Comparison of ENCODE assay signal across 8 mouse cellular contexts in the genomic region with DNA sequence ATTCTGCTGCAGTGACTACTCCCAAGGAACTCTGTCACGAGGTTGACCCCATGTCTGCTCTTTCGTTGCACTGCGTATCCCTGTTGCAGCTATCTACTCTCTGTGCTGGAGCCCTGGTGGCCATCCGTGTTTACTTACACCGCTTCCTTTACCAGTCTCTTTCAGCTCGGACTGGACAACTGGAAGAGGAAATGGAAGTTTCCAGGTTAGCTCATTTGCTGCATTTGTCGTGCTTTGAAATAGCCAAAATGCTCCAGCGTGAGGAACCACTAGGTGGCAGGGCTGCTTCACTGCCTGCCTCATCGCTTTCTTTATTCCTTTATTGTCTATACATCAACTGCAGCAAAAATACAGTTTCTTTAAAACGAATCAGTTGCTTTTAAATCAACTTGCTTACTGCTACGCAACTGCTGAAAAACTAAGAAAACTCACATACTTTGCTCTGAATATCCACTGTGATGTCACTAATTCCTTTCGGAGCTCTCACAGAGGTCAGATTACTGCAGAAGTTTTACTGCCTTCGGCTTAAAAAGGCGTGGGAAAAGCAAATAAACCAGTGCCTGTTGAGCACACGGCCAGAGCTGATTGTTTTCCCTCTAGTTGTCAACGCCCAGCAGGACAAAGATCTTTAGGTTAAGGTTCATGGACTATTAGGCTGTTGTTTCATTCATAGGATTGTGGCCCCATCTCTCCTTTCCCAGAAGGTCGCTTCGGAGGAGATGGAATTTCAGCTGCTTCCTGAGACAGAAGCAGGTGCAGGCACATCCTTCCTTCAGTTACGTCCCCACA. TPM values are rescaled to one million over a fixed set of nuclear protein-coding genes. Genes with fewer than 3 reads are reported as not detected.
DNase-seq lines count a peak whose midpoint lies in the region; ATAC-seq and TF ChIP-seq lines count a peak whose summit lies in the region.

No protein-coding gene starts in this region.

- 13% methylated on average over 19 of the region's 19 CpGs for WGBS in forebrain, embryonic 11.5 days
- WGBS in heart, postnatal 0 days, result 8% methylated on average over 19 of the region's 19 CpGs
- WGBS in liver, embryonic 16.5 days (ENCODE audit: insufficient replicate concordance), result 14% methylated on average over 19 of the region's 19 CpGs
- 8% methylated on average over 19 of the region's 19 CpGs for WGBS in neural tube, embryonic 12.5 days

- no peaks in the 10 kb centered on the region for H3K36me3 ChIP-seq in E14TG2a.4 (ENCODE audit: insufficient read depth, low read length)
- no peaks in the 10 kb centered on the region for H3K36me3 ChIP-seq in forebrain, embryonic 11.5 days (ENCODE audit: control insufficient read depth, insufficient read depth, low read length)
- H3K36me3 ChIP-seq in heart, postnatal 0 days (replicated peaks; ENCODE audit: control insufficient read depth, insufficient read depth, low read length), result no peaks in the 10 kb centered on the region
- no peaks in the 10 kb centered on the region for H3K36me3 ChIP-seq in liver, embryonic 16.5 days (ENCODE audit: control insufficient read depth, insufficient read depth)
- H3K36me3 ChIP-seq in neural tube, embryonic 12.5 days, result no peaks in the 10 kb centered on the region

- H3K27me3 ChIP-seq in E14TG2a.4 (ENCODE audit: insufficient read depth, low read length), result no peaks in the 10 kb centered on the region
- H3K27me3 ChIP-seq in forebrain, embryonic 11.5 days (ENCODE audit: control insufficient read depth, insufficient read depth, low read length), result no peaks in the 10 kb centered on the region
- H3K27me3 ChIP-seq in heart, postnatal 0 days (ENCODE audit: control insufficient read depth, insufficient read depth, low read length), result no peaks in the 10 kb centered on the region
- no peaks in the 10 kb centered on the region for H3K27me3 ChIP-seq in liver, embryonic 16.5 days (ENCODE audit: control insufficient read depth, insufficient read depth, low read depth, low read length)
- no peaks in the 10 kb centered on the region for H3K27me3 ChIP-seq in neural tube, embryonic 12.5 days (replicated peaks)

- peak overlapping the region; percentile 41; the same call in 1 of the 2 replicates for H3K9ac ChIP-seq in forebrain, embryonic 11.5 days (ENCODE audit: low read length)
- H3K9ac ChIP-seq in heart, postnatal 0 days (replicated peaks; ENCODE audit: low read depth, low read length), result no peak overlapping the region
- H3K9ac ChIP-seq in liver, embryonic 16.5 days (ENCODE audit: low read depth, low read length), result peak overlapping the region; percentile 25; the same call in 1 of the 2 replicates
- no peak overlapping the region for H3K9ac ChIP-seq in neural tube, embryonic 12.5 days

- peaks cover 13% of the 10 kb centered on the region; the same call in 1 of the 2 replicates for H3K9me3 ChIP-seq in E14TG2a.4 (ENCODE audit: low read length)
- no peaks in the 10 kb centered on the region for H3K9me3 ChIP-seq in forebrain, embryonic 11.5 days (ENCODE audit: control insufficient read depth, low read length)
- no peaks in the 10 kb centered on the region for H3K9me3 ChIP-seq in heart, postnatal 0 days (replicated peaks; ENCODE audit: control insufficient read depth, low read length)
- H3K9me3 ChIP-seq in liver, embryonic 16.5 days (replicated peaks; ENCODE audit: control insufficient read depth, low read length), result no peaks in the 10 kb centered on the region
- no peaks in the 10 kb centered on the region for H3K9me3 ChIP-seq in neural tube, embryonic 12.5 days

- no peak for TF ChIP-seq EP300 in heart, postnatal 0 days (IDR thresholded peaks at IDR 0.05; ENCODE audit: low read depth)

- peak overlapping the region; percentile 50 for H3K4me3 ChIP-seq in E14TG2a.4 (replicated peaks; ENCODE audit: low read length)
- no peak overlapping the region for H3K4me3 ChIP-seq in forebrain, embryonic 11.5 days (ENCODE audit: low read depth, low read length)
- peak overlapping the region; percentile 11; the same call in 1 of the 2 replicates for H3K4me3 ChIP-seq in heart, postnatal 0 days (ENCODE audit: low read depth, low read length)
- peak overlapping the region; percentile 18 for H3K4me3 ChIP-seq in liver, embryonic 16.5 days (ENCODE audit: low read depth, low read length)
- no peak overlapping the region for H3K4me3 ChIP-seq in neural tube, embryonic 12.5 days

- no peak overlapping the region for H3K27ac ChIP-seq in forebrain, embryonic 11.5 days (ENCODE audit: low read depth, low read length)
- no peak overlapping the region for H3K27ac ChIP-seq in heart, postnatal 0 days (ENCODE audit: low read depth)
- H3K27ac ChIP-seq in liver, embryonic 16.5 days (ENCODE audit: low read length), result peak overlapping the region; percentile 79
- H3K27ac ChIP-seq in neural tube, embryonic 12.5 days, result no peak overlapping the region

- peaks cover 28% of the 10 kb centered on the region for H3K4me1 ChIP-seq in E14TG2a.4 (replicated peaks; ENCODE audit: low read depth, low read length)
- H3K4me1 ChIP-seq in forebrain, embryonic 11.5 days (replicated peaks; ENCODE audit: control insufficient read depth, insufficient read depth, low read length), result peaks cover 2% of the 10 kb centered on the region; the same call in 1 of the 2 replicates
- H3K4me1 ChIP-seq in heart, postnatal 0 days (ENCODE audit: control insufficient read depth, insufficient read depth), result peaks cover 5% of the 10 kb centered on the region; the same call in 1 of the 2 replicates
- peaks cover 16% of the 10 kb centered on the region for H3K4me1 ChIP-seq in liver, embryonic 16.5 days (ENCODE audit: control insufficient read depth, low read depth, low read length)
- H3K4me1 ChIP-seq in neural tube, embryonic 12.5 days, result peaks cover 9% of the 10 kb centered on the region

- peak; percentile 75 for TF ChIP-seq CTCF in E14TG2a.4 (conservative IDR thresholded peaks at IDR 0.05; ENCODE audit: low read length)
- TF ChIP-seq CTCF in heart, postnatal 0 days (IDR thresholded peaks at IDR 0.05; ENCODE audit: low read depth), result peak; percentile 92

- DNase-seq in c-Kit-positive CD71-positive TER-119-positive erythroid progenitor cells, embryonic 14.5 days (ENCODE audit: low spot score), result peak; percentile 62
- DNase-seq in forebrain, embryonic 11.5 days (ENCODE audit: low spot score), result peak; percentile 74
- DNase-seq in heart, postnatal 0 days (ENCODE audit: low spot score), result peak; percentile 75
- DNase-seq in kidney, postnatal 36 days, result peak; percentile 76 to 85
- DNase-seq in thymus, adult 18-20 months, result peak; percentile 13 to 24

- peak; percentile 72 for ATAC-seq in forebrain, embryonic 11.5 days (replicated peaks; ENCODE audit: low FRiP score)
- peak; percentile 58 for ATAC-seq in heart, postnatal 0 days (ENCODE audit: insufficient read depth, low read depth)
- peak; percentile 73 for ATAC-seq in liver, embryonic 16.5 days (ENCODE audit: low read depth)
- peak; percentile 72 for ATAC-seq in neural tube, embryonic 12.5 days (ENCODE audit: low FRiP score, low read depth)

- peak overlapping the region; percentile 38; the same call in 1 of the 2 replicates for H3K4me2 ChIP-seq in forebrain, embryonic 11.5 days (ENCODE audit: low read depth, low read length, severe bottlenecking)
- peak overlapping the region; percentile 34 for H3K4me2 ChIP-seq in heart, postnatal 0 days (ENCODE audit: low read depth, low read length)
- peak overlapping the region; percentile 52 for H3K4me2 ChIP-seq in liver, embryonic 16.5 days (ENCODE audit: low read depth, low read length)
- peak overlapping the region; percentile 48 for H3K4me2 ChIP-seq in neural tube, embryonic 12.5 days (replicated peaks)

RNA-seq across cellular contexts. Expression of a gene that starts 7.9 kb away (rescaled TPM):
- polyA plus RNA-seq in forebrain, embryonic 11.5 days (2014; fragmentation: Nextera tagmentation; extraction: Ambion mirVana), result 54.8 and 58.6 TPM in 2 replicates
- 22.6 and 29.8 TPM in 2 replicates for total RNA-seq in heart, postnatal 0 days (2014; rRNA removed; ENCODE audit: low replicate concordance)
- 28.3 and 28.8 TPM in 2 replicates for polyA plus RNA-seq in heart, postnatal 0 days (2015; fragmentation: Nextera tagmentation; extraction: Ambion mirVana)
- polyA plus RNA-seq in liver, embryonic 16.5 days (2015; fragmentation: Nextera tagmentation; extraction: Ambion mirVana), result 29.5 and 30.0 TPM in 2 replicates
- 61.2 and 64.0 TPM in 2 replicates for polyA plus RNA-seq in neural tube, embryonic 12.5 days (2016; fragmentation: Nextera tagmentation; extraction: Ambion mirVana)

RNA-seq across cellular contexts. Expression of a gene that starts 39.0 kb away (rescaled TPM):
- polyA plus RNA-seq in forebrain, embryonic 11.5 days (2014; fragmentation: Nextera tagmentation; extraction: Ambion mirVana), result 88.6 and 92.3 TPM in 2 replicates
- 55.0 and 62.3 TPM in 2 replicates for total RNA-seq in heart, postnatal 0 days (2014; rRNA removed; ENCODE audit: low replicate concordance)
- polyA plus RNA-seq in heart, postnatal 0 days (2015; fragmentation: Nextera tagmentation; extraction: Ambion mirVana), result 27.5 and 28.1 TPM in 2 replicates
- 18.4 and 20.1 TPM in 2 replicates for polyA plus RNA-seq in liver, embryonic 16.5 days (2015; fragmentation: Nextera tagmentation; extraction: Ambion mirVana)
- 50.5 and 57.8 TPM in 2 replicates for polyA plus RNA-seq in neural tube, embryonic 12.5 days (2016; fragmentation: Nextera tagmentation; extraction: Ambion mirVana)

Comparison
In these comparisons a context has a peak if more than half of its experiments do, and no peak if none do; other contexts are left out.
1. H3K4me3 ChIP-seq: peak in E14TG2a.4 (single experiment), heart, postnatal 0 days (single experiment) and liver, embryonic 16.5 days (single experiment); none in forebrain, embryonic 11.5 days (single experiment) and neural tube, embryonic 12.5 days (single experiment).
2. DNase-seq: peak in every context shown above with its lines; median percentile 80 in kidney, postnatal 36 days; 75 in heart, postnatal 0 days; 74 in forebrain, embryonic 11.5 days; 62 in c-Kit-positive CD71-positive TER-119-positive erythroid progenitor cells, embryonic 14.5 days; 18 in thymus, adult 18-20 months.
3. H3K9ac ChIP-seq: peak in forebrain, embryonic 11.5 days (single experiment) and liver, embryonic 16.5 days (single experiment); none in heart, postnatal 0 days (single experiment) and neural tube, embryonic 12.5 days (single experiment).
4. Peak in every context shown above with its lines, with median percentiles within 50 percentile points of each other: ATAC-seq and H3K4me2 ChIP-seq.